Mouse (Mus musculus) thymus, adult 2 months (tissue): Measurements from ENCODE around the gene Npepps. TPM values are rescaled to one million over a fixed set of nuclear protein-coding genes. Genes with fewer than 3 reads are reported as not detected.
A peak's percentile ranks its signal among the peaks of the same experiment; 100 is the strongest.

Source experiments
- DNase-seq: peaks from one replicate; pipeline ENCODE4 v3.0.0; 2021
- H3K27ac ChIP-seq: fragments of 200-500 bp; 2 replicates; pipeline ENCODE4 v1.5.1; 2012; ENCODE audit warnings: low read length, control low read depth; ENCODE audit not compliant: control insufficient read depth, insufficient read depth
- H3K27me3 ChIP-seq: fragments of 200-500 bp; 2 replicates; pipeline ENCODE4 v1.6.1; 2012; ENCODE audit warnings: mild to moderate bottlenecking, low read length, moderate library complexity, mixed read lengths; ENCODE audit not compliant: control insufficient read depth, insufficient read depth
- H3K36me3 ChIP-seq: fragments of 200-500 bp; 2 replicates; pipeline ENCODE4 v1.6.1; 2012; ENCODE audit warnings: mild to moderate bottlenecking, low read length, moderate library complexity; ENCODE audit not compliant: control insufficient read depth, insufficient read depth
- H3K4me1 ChIP-seq: fragments of 200-500 bp; replicated peaks from 2 replicates; pipeline ENCODE4 v1.6.1; 2012; ENCODE audit warnings: low read length; ENCODE audit not compliant: control insufficient read depth, insufficient read depth
- H3K4me3 ChIP-seq: fragments of 200-500 bp; 2 replicates; pipeline ENCODE4 v1.5.1; 2012; ENCODE audit warnings: mild to moderate bottlenecking, low read length, control low read depth, moderate library complexity; ENCODE audit not compliant: control insufficient read depth, insufficient read depth
- CTCF ChIP-seq: fragments of 200-500 bp; IDR thresholded peaks from 2 replicates; pipeline ENCODE4 v1.5.1; 2012; ENCODE audit warnings: mild to moderate bottlenecking, control low read depth, low read length, moderate library complexity, borderline replicate concordance; ENCODE audit not compliant: control insufficient read depth, poor library complexity, insufficient read depth; ENCODE audit errors: extremely low read depth
- POLR2A ChIP-seq: fragments of 200-500 bp; IDR thresholded peaks from 2 replicates; pipeline ENCODE4 v1.6.1; 2012; ENCODE audit warnings: mild to moderate bottlenecking, low read length, control low read depth, moderate library complexity; ENCODE audit not compliant: control insufficient read depth, poor library complexity, insufficient read depth; ENCODE audit errors: extremely low read depth
- WGBS: fragments of 180-500 bp; shearing (Covaris S2); methylation state at CpG from one replicate; pipeline ENCODE4 v1.1.7; 2018; 5-methylcytosine and 5-hydroxymethylcytosine counted together
- polyA plus RNA-seq: library from polyadenylated mRNA; depleted of rRNA; stranded (reverse); fragments of >200 nt; gene quantifications from 2 replicates; pipeline ENCODE4 v1.2.3, GENCODE M21; 2012

Npepps gene
- polyA plus RNA-seq, 1 experiment, result 36.9 TPM

DNA sequence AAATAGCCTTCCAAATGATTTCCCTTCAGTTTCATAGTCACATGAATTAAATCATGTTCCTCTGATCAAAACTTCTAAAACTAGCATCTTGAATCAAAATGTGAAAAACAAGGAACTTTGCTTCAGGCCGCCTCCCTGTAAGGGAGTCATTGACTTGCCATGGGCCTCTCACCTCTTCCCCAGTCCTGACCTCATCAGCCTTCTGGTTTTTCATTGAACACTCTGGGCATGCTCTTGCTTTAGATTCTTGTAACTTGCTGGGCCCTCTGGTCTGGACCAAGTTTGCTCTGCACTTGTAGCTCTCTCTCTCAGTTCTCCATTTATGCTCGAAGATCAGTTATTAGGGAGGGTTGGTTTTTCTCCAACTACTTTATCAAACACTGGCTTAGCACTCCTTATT, 58.8 kb downstream of the Npepps start:
- Histone ChIP-seq H3K4me1 (no peaks in the 10 kb centered on the region), H3K27ac (no peak overlapping the region), H3K27me3 (no peaks in the 10 kb centered on the region), H3K4me3 (no peak overlapping the region), H3K36me3 (peaks cover 66% of the 10 kb centered on the region)
- no peak for DNase-seq
- WGBS, result 90% methylated on average over 2 of the region's 2 CpGs
- no peak for TF ChIP-seq CTCF
- TF ChIP-seq POLR2A, result no peak

- DNase-seq, result no peak
- WGBS, result 93% methylated on average over 3 of the region's 3 CpGs
- Histone ChIP-seq H3K27ac (no peak overlapping the region), H3K36me3 (peaks cover 73% of the 10 kb centered on the region), H3K27me3 (no peaks in the 10 kb centered on the region), H3K4me1 (no peaks in the 10 kb centered on the region), H3K4me3 (no peak overlapping the region)
- TF ChIP-seq POLR2A (no peak), CTCF (no peak)
Measured at GRCm38 (mm10) chr11:97220211-97220610, 60.2 kb downstream of the Npepps start.

DNA sequence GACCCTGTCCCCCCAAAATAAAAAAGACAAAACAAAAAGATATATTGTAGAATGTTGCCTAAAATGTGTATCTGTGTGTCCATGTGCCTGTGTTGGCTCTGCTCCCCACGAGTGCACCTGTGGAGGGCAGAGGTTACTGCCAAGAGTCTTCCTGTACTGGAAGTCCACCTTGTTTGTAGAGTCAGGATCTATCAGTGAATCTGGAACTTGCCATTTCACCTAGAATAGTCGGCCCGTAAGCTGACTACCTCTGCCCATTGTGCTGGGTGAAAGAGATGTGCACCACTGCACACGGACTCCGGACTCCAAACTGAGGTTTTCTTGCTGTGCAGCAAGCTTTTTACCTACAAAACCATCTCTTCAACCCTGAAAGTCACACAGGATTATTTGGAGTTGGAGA, 66.0 kb downstream of the Npepps start:
- DNase-seq, result no peak
- H3K36me3 ChIP-seq, result peaks cover 80% of the 10 kb centered on the region
- H3K27me3 ChIP-seq, result no peaks in the 10 kb centered on the region
- no peak overlapping the region for H3K4me3 ChIP-seq
- no peaks in the 10 kb centered on the region for H3K4me1 ChIP-seq
- H3K27ac ChIP-seq, result no peak overlapping the region
- TF ChIP-seq POLR2A (no peak), CTCF (no peak)
- WGBS, result 97% methylated on average over 5 of the region's 5 CpGs

- Histone ChIP-seq H3K27me3 (no peaks in the 10 kb centered on the region), H3K4me3 (no peak overlapping the region), H3K36me3 (peaks cover 65% of the 10 kb centered on the region), H3K27ac (no peak overlapping the region), H3K4me1 (no peaks in the 10 kb centered on the region)
- DNase-seq, result no peak
- 94% methylated on average over 9 of the region's 9 CpGs for WGBS
- TF ChIP-seq POLR2A (no peak), CTCF (no peak)
Measured at GRCm38 (mm10) chr11:97210728-97211400, 69.6 kb downstream of the Npepps start.

DNA sequence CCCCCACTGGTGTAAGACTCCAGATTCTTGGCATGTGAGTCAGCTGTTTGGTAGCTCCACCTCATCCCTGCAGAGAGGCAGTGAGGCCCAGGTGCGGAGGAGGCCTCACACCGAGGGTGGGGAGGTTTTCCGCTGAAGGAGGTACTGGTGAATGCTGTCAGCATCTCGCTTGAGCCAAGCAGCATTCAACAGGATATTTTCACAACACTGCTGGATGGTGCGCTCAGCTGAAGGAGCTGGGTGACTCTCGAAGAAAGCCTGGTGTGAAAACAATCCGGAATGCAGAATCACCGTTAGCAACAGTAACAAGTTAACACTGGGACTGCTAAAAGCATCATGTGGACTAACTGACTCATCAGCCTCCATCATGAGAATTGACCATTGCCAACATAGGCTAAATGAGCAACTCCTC, 73.4 kb downstream of the Npepps start:
- Histone ChIP-seq H3K27ac (no peak overlapping the region), H3K27me3 (no peaks in the 10 kb centered on the region), H3K36me3 (peaks cover 32% of the 10 kb centered on the region), H3K4me3 (no peak overlapping the region), H3K4me1 (no peaks in the 10 kb centered on the region)
- WGBS, result 90% methylated on average over 8 of the region's 8 CpGs
- no peak for DNase-seq
- no peak for TF ChIP-seq POLR2A
- TF ChIP-seq CTCF, result no peak

GRCm38 (mm10) chr11:97199519-97199918, 80.9 kb downstream of the Npepps start:
- no peak for DNase-seq
- Histone ChIP-seq H3K4me3 (no peak overlapping the region), H3K4me1 (no peaks in the 10 kb centered on the region), H3K36me3 (no peaks in the 10 kb centered on the region), H3K27ac (no peak overlapping the region), H3K27me3 (no peaks in the 10 kb centered on the region)
- TF ChIP-seq POLR2A (no peak), CTCF (no peak)
- 92% methylated on average over 6 of the region's 6 CpGs for WGBS

DNA sequence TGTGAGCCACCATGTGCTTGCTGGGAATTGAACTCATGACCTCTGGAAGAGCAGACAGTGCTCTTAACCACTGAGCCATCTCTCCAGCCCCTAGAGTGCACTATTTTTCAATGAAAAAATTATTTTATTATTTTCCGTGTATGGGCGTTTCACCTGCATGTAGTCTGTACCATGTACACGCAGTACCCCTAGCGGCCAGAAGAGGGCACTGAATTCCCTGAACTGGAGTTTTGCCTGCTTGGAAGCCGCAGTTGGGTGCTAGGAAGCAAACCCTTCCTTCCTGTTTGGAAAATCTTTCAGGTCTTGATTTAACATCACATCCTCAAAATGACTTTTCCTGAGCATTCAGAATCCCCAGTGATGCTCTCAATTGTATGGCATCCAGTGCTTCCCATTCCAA, 81.8 kb downstream of the Npepps start:
- Histone ChIP-seq H3K27ac (no peak overlapping the region), H3K4me3 (no peak overlapping the region), H3K27me3 (no peaks in the 10 kb centered on the region), H3K36me3 (no peaks in the 10 kb centered on the region), H3K4me1 (no peaks in the 10 kb centered on the region)
- peak; percentile 74 for DNase-seq
- TF ChIP-seq CTCF (peak; percentile 51; the same call in 1 of the 2 replicates), POLR2A (no peak)
- 7% methylated on average over 5 of the region's 5 CpGs for WGBS
